Mouse (Mus musculus): Measurements from ENCODE around the gene Dock9.

Gene Dock9

GRCm38 (mm10) chr14:121545551-121546331, 251.9 kb downstream of the Dock9 start:
- intact Hi-C loops (cut with DNase I): no loop called here

- intact Hi-C loops (cut with DNase I): no loop called here
Measured at GRCm38 (mm10) chr14:121541262-121541661, 256.4 kb downstream of the Dock9 start.

GRCm38 (mm10) chr14:121534501-121534900, 263.1 kb downstream of the Dock9 start:
- intact Hi-C loops (cut with DNase I): no loop called here

GRCm38 (mm10) chr14:121530853-121531252, 266.8 kb downstream of the Dock9 start:
- intact Hi-C loops (cut with DNase I): no loop called here

- intact Hi-C loops (cut with DNase I): no loop called here
Measured at GRCm38 (mm10) chr14:121527883-121528282, 269.8 kb downstream of the Dock9 start.

- intact Hi-C loops (cut with DNase I): no loop called here
Measured at GRCm38 (mm10) chr14:121527201-121527600, 270.4 kb downstream of the Dock9 start.

- intact Hi-C loops (cut with DNase I): loop anchor here (5.0 kb wide), 1 partner anchor 39 kb away; no protein-coding TSS in a partner anchor
Measured at GRCm38 (mm10) chr14:121521709-121522108, 275.9 kb downstream of the Dock9 start.

- intact Hi-C loops (cut with DNase I): no loop called here
Measured at GRCm38 (mm10) chr14:121516881-121517280, 280.8 kb downstream of the Dock9 start.

GRCm38 (mm10) chr14:121508929-121509328, 288.7 kb downstream of the Dock9 start:
- intact Hi-C loops (cut with DNase I): no loop called here

GRCm38 (mm10) chr14:121506336-121506735, 291.3 kb downstream of the Dock9 start:
- intact Hi-C loops (cut with DNase I): no loop called here

GRCm38 (mm10) chr14:121505485-121505860, 292.2 kb downstream of the Dock9 start:
- intact Hi-C loops (cut with DNase I): no loop called here

- intact Hi-C loops (cut with DNase I): no loop called here
Measured at GRCm38 (mm10) chr14:121504781-121505484, 292.7 kb downstream of the Dock9 start, which contains the start of gene Slc15a1. TSS of gene Slc15a1 (minus strand) at chr14:121505252.

- intact Hi-C loops (cut with DNase I): no loop called here
Measured at GRCm38 (mm10) chr14:121500577-121500976, 297.1 kb downstream of the Dock9 start.

GRCm38 (mm10) chr14:121499769-121500168, 297.9 kb downstream of the Dock9 start:
- intact Hi-C loops (cut with DNase I): no loop called here

GRCm38 (mm10) chr14:121497800-121498199, 299.8 kb downstream of the Dock9 start:
- intact Hi-C loops (cut with DNase I): no loop called here

GRCm38 (mm10) chr14:121495741-121496140, 301.9 kb downstream of the Dock9 start:
- intact Hi-C loops (cut with DNase I): no loop called here

- intact Hi-C loops (cut with DNase I): no loop called here
Measured at GRCm38 (mm10) chr14:121495120-121495519, 302.5 kb downstream of the Dock9 start.

- intact Hi-C loops (cut with DNase I): no loop called here
Measured at GRCm38 (mm10) chr14:121494238-121494637, 303.4 kb downstream of the Dock9 start.

- intact Hi-C loops (cut with DNase I): no loop called here
Measured at GRCm38 (mm10) chr14:121493712-121494111, 303.9 kb downstream of the Dock9 start.

GRCm38 (mm10) chr14:121492328-121492727, 305.3 kb downstream of the Dock9 start:
- intact Hi-C loops (cut with DNase I): no loop called here
